Mouse (Mus musculus) kidney, postnatal 25 days (tissue): ENCODE measurements at regions not wholly inside any gene's neighbourhood (a gene's known extent, or its start where the extent isn't known, plus 50 kb on each side); places are given as distances from the start of the nearest gene placed in this dataset.

Experiments
- DNase-seq, 2 experiments: peaks; one replicate each; pipeline ENCODE4 v3.0.0; 2021; ENCODE audit warnings: mixed read lengths in 2 of 2

DNA sequence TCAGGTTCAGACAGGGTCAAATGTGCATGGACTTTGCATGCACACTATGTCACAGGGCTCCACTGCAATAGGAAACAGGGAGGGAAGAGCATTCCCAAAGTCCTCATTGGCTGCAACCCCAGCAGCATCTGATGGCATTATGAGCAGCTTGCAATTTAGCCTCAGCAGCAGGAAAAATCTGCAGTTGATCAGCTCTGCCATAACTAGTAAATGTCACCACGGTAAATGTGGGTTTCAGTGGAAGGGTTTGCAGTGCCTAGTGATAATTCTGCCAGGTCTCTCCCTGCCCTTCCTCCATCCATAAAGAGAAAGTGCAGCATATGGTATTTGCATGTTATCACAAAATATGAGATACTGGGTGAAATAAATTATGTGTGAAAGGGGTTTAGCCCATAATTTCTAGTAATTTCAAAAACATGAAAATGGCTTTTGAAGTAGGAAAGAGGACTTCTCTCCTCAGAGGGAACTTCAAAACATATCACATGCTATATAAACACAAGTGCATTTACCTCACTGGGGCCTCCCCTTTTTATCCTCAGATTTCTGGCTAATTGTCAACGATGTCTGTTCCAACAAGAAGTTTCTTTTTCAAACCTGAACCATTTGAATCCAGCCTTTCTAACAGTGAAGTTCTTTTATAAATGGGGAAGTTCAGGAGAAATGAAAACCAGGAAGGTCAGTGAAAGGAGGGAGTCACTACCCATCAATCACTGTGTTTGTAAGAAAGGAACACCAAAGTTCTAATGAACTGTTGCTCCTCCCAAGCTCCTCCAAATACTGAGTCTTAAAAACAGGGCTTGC is 303.5 kb downstream of the Meis1 start:
- DNase-seq, result no peak

GRCm38 (mm10) chr11:18714400-18714799 is 304.4 kb downstream of the Meis1 start:
- no peak for DNase-seq

DNA sequence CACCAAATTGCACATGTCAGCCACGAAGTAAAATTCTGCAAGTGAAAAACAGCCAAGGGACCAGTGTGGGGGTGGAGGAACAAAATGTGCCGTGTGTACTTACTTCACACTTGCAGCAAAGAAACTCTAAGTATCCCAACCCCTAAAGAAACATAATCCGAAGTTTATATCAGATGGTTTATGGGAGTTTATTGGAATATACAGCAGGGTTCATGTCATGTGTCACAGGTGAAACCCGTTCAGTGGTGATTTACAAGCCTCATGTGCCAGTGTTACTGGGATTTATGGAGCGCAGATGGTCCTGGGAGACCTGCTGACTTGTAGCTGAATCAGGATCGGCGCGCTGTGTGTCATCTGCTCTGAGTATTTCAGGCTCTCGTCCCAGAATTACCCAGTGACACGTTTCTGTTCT is 306.1 kb downstream of the Meis1 start:
- DNase-seq, result no peak

GRCm38 (mm10) chr11:18709628-18710027 is 309.2 kb downstream of the Meis1 start:
- no peak for DNase-seq

- no peak for DNase-seq
Observed at GRCm38 (mm10) chr11:18681593-18681992, 337.2 kb downstream of the Meis1 start.

GRCm38 (mm10) chr11:18676876-18677275 is 341.9 kb downstream of the Meis1 start:
- no peak for DNase-seq

GRCm38 (mm10) chr11:18670967-18671366 is 347.8 kb downstream of the Meis1 start:
- DNase-seq, result no peak

- no peak for DNase-seq
Observed at GRCm38 (mm10) chr11:18669322-18669721, 349.5 kb downstream of the Meis1 start.

- DNase-seq, result no peak
Observed at GRCm38 (mm10) chr11:18656358-18656757, 362.4 kb downstream of the Meis1 start.

- DNase-seq, result no peak
Observed at GRCm38 (mm10) chr11:18631975-18632773, 386.6 kb downstream of the Meis1 start.

GRCm38 (mm10) chr11:18631570-18631969 is 387.2 kb downstream of the Meis1 start:
- no peak for DNase-seq

GRCm38 (mm10) chr11:18621777-18622176 is 397.0 kb downstream of the Meis1 start:
- no peak for DNase-seq

DNA sequence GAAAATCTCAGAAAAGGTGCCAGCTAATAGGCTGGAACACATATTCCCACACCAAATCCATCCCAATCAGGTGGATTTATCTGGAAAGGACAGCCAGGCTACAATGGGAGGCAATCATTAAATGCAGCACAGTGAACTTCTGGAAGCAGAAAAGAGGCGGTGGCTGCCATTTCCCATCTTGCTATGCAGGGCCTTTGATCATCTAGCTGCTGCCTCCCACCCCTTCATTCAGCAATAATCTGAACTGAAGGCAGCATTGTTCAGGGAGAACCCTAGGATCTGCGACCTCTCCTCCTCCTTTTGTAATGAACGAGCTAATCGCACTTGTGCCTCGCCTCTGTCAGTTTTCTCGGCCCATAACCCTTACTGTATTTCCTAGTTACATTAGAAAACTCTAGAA is 413.9 kb downstream of the Meis1 start:
- DNase-seq, result no peak

DNA sequence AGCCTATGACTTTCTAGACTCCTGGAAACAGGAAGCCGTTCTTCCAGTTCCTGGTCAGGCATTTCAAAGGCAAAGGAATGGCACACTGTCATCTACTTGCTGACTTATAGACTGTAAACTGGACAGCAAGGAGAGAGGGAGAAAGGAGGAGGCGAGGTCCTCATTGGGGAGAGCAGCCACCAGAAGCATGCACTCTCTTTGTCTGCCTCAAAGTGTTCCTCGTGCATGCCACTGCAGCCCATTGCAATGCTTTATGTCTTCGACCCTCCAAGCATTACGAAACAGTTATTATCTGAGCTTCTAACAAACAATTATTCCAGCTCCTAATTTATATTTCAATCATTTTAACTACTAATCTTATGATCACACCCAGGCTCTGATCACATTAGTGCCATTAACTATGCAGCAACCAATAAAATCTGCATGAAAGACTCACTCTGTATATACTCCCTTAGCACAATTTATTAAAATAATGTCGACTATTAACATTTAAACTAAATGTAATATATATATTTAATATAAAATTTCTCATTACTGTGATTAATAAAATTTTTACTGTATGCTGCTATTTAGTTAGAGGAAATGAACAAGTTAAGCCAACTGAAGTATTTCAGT is 417.1 kb downstream of the Meis1 start:
- DNase-seq, result no peak

GRCm38 (mm10) chr11:18598349-18598748 is 420.4 kb downstream of the Meis1 start:
- no peak for DNase-seq

- no peak for DNase-seq
Observed at GRCm38 (mm10) chr11:18596996-18597395, 421.8 kb downstream of the Meis1 start.

DNA sequence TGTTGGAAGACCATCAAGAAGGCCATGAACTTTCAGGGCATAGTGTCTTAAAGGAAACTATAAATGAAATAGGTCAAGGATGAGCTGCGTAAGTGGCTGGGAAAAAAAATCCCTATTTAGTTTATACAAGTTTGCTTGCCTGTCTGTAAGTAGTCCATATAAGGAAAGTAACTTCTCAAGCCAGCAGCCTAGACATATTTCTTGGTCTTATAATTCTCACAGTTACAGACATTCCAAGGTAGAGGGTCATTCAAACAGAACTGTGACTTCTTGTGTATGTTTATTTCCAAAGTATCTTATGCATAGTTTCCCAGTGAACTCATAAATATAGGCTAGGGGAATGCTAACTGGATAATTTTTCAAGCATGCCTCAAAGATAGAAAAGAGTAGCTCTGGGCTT is 428.3 kb downstream of the Meis1 start:
- DNase-seq, result no peak

DNA sequence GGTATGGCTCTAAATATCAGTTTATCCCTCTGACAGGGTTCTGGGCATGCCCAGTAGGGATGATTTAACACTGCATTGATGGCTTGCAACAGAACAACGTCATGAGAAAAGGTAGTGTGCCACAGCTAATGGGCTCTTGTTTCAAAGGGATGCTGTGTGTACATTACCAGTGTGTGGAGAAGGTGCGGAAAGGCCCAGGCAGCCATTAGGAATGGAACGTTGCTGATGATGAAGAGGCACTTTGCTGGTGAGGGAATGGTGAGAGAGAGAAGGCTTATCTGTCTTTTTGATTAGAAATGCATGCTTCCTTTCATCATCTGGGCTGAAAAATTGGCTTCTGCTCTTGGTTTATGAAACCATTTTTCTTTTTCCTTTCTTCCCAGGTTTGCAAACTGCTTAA is 432.3 kb downstream of the Meis1 start:
- no peak for DNase-seq

GRCm38 (mm10) chr11:18585031-18585430 is 433.8 kb downstream of the Meis1 start:
- no peak for DNase-seq

GRCm38 (mm10) chr11:18582781-18583161 is 436.0 kb downstream of the Meis1 start:
- DNase-seq, result no peak

DNA sequence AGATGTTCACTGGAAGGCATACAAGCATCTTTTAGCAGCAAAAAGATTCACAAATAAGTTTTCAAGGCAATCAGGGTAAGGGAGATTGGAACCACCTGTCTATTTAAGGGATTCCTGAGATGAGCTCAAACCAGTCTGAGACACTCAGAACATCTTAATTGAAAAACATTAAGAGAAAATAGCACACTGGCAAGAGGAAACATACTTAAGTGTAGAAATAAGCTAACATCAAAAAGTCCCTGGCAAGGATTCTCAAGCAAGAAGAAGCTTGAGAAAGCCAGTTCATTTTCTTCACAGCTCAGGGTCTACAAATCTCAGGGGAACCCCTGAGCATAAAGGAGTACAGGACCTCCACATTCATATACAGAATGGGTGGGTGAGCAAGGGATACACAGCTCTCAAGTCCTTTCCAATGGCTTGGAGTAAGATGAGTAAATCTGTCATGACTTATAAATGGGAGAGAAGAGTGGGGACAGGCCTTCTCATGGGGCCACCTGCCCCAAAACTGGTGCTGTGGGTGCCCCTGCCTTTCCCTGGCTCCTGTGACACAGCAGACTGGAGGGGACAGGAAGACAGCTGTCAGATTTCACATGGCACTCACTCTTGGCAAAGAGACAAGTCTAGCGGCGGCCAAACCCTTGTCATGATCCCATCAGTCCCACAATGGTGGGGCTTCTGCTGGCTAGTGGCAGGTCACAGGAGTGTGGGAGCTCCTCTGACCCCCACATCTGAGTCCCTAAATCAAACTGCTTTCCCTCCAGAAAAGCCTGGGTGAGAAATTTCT is 436.6 kb downstream of the Meis1 start:
- DNase-seq, result peak in 1 of 2 experiments; percentile 11

- peak; percentile 14 to 48 for DNase-seq
Observed at GRCm38 (mm10) chr11:18581078-18581800, 437.5 kb downstream of the Meis1 start.
